Mouse (Mus musculus): Measurements from ENCODE around the gene 4933407L21Rik. TPM values are rescaled to one million over a fixed set of nuclear protein-coding genes. Genes with fewer than 3 reads are reported as not detected.
"Not testable (repeated sequence)": the region's sequence is repeated elsewhere in the genome, so short reads cannot be mapped to it uniquely, and the experiment has no call there.

The 4933407L21Rik gene
- polyA plus RNA-seq, 1 experiment from 2014 or later, result 7.5 TPM

DNA sequence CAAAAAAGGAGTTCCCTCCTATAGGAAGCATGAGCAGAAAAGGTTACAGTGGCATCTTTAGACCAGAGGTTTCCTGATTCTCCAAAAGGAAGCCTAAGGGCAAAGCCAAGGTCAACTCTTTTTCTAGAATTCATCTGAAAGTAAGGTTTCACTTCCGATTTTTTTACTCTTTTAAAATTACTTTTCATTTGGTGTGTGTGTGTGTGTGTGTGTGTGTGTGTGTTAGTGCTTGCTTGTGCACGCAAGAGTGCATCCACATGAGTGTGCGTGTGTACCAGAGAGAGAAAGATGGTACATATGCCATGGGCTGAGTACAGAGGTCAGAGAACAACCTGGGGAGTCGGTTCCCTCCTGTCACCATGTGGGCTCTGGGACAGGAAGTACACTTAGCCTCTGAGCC, 60.6 kb downstream of the 4933407L21Rik start:
- H3K9ac ChIP-seq; H3K27me3 ChIP-seq (ENCODE audit: control insufficient read depth, insufficient read depth, low read length); ATAC-seq (ENCODE audit: low FRiP score); H3K4me3 ChIP-seq (replicated peaks; ENCODE audit: low read length); H3K4me2 ChIP-seq (replicated peaks); DNase-seq (ENCODE audit: low spot score); H3K4me1 ChIP-seq (replicated peaks; ENCODE audit: control insufficient read depth, insufficient read depth, low read length); H3K27ac ChIP-seq; H3K9me3 ChIP-seq (ENCODE audit: control insufficient read depth, low read length); H3K36me3 ChIP-seq (replicated peaks; ENCODE audit: control insufficient read depth, insufficient read depth): not testable (repeated sequence)
- WGBS, result 98% methylated on average over 4 of the region's 4 CpGs

Other genes with a start within 250 kb of the 4933407L21Rik start
- 0.19 and 0.27 TPM in 2 replicates for gene A630001G21Rik, start 149.8 kb upstream of the 4933407L21Rik start, polyA plus RNA-seq (2014; fragmentation: Nextera tagmentation; extraction: Ambion mirVana)
- gene Cab39, start 135.0 kb upstream of the 4933407L21Rik start, polyA plus RNA-seq (2014; fragmentation: Nextera tagmentation; extraction: Ambion mirVana), result 77.8 and 91.9 TPM in 2 replicates
- 124 and 127 TPM in 2 replicates for gene Itm2c, start 34.2 kb upstream of the 4933407L21Rik start, polyA plus RNA-seq (2014; fragmentation: Nextera tagmentation; extraction: Ambion mirVana)
- 0.09 and 0.13 TPM in 2 replicates for gene Gpr55, start 32.5 kb downstream of the 4933407L21Rik start, polyA plus RNA-seq (2014; fragmentation: Nextera tagmentation; extraction: Ambion mirVana)
- gene Spata3, start 88.3 kb downstream of the 4933407L21Rik start, polyA plus RNA-seq (2014; fragmentation: Nextera tagmentation; extraction: Ambion mirVana), result 0.31 TPM in 2 replicates
- gene 2810459M11Rik, start 117.4 kb downstream of the 4933407L21Rik start, polyA plus RNA-seq (2014; fragmentation: Nextera tagmentation; extraction: Ambion mirVana), result 8.6 and 12.7 TPM in 2 replicates
- gene Psmd1, start 135.9 kb downstream of the 4933407L21Rik start, polyA plus RNA-seq (2014; fragmentation: Nextera tagmentation; extraction: Ambion mirVana), result 194 and 211 TPM in 2 replicates
- 0.09 and 0.44 TPM in 2 replicates for gene Htr2b, start 183.5 kb downstream of the 4933407L21Rik start, polyA plus RNA-seq (2014; fragmentation: Nextera tagmentation; extraction: Ambion mirVana)
- 0.46 and 0.90 TPM in 2 replicates for gene Gm21972, start 205.2 kb downstream of the 4933407L21Rik start, polyA plus RNA-seq (2014; fragmentation: Nextera tagmentation; extraction: Ambion mirVana)
- gene Armc9, start 226.3 kb downstream of the 4933407L21Rik start, polyA plus RNA-seq (2014; fragmentation: Nextera tagmentation; extraction: Ambion mirVana), result 32.3 and 33.0 TPM in 2 replicates